Mouse (Mus musculus) ES-CJ7 (cell line): ENCODE data around the gene Slc35a2.

ENCODE experiments used
- DNase-seq: peaks from one replicate; pipeline ENCODE4 v3.0.0; 2011; ENCODE audit warnings: low read depth, low spot score

Slc35a2 gene

DNA sequence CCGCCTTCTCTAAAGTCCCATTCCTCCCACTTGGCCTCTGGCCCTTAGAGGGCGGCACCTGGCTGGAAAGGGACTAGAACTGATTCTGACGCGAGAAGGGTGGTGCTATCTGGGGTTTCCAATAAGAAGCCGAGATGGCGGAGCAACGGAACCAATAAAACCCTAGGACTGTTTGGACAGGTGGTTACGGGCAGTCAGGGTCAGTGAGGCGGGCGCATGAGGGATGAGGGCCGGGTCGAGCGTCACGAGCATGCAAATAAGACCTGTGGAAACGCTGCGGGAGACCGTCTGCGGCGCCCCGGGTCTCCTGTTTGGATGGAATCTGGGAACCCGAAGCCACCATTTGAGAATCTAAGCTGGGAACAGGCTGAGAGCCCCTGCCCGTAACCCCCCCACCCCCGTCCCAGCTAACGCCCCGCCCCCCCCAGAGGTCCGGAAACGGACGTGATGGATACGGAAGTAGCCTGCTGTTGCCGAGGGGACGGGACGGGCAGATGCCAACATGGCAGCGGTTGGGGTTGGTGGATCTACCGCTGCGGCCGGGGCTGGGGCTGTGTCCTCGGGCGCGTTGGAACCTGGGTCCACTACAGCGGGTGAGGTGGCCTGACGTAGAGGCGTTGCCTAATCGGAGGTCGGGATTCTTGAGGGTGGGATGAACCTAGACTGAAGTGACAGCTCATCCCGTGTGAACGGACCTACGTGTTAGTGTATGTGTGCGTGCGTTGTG is at the start of gene Slc35a2:
Slc35a2 (plus strand) TSS at position 188 of the 727 bp plus-strand sequence.
- peak; percentile 86 for DNase-seq

DNA sequence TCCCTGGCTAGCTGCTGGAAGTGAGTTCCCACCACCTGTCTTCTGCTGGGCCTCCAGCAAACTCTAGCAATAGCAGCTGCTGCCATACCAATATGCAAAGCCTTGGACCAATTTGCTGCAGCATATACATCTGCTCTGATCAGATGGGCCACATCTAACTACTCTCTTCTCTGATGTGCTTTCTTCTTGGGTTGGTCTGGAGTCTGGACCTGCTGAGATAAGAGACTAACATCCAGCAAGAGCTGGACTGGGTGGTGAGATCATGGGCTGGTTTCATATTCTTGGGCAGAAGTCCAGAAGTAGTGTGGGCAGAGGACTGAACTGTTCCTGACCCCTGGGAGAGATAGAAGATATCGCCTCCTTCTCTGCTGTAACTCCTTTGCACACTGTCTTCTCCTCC is 46.7 kb upstream of the Slc35a2 start:
- no peak for DNase-seq

- DNase-seq, result no peak
Measured at GRCm38 (mm10) chrX:7840842-7841162, 43.0 kb upstream of the Slc35a2 start.

DNA sequence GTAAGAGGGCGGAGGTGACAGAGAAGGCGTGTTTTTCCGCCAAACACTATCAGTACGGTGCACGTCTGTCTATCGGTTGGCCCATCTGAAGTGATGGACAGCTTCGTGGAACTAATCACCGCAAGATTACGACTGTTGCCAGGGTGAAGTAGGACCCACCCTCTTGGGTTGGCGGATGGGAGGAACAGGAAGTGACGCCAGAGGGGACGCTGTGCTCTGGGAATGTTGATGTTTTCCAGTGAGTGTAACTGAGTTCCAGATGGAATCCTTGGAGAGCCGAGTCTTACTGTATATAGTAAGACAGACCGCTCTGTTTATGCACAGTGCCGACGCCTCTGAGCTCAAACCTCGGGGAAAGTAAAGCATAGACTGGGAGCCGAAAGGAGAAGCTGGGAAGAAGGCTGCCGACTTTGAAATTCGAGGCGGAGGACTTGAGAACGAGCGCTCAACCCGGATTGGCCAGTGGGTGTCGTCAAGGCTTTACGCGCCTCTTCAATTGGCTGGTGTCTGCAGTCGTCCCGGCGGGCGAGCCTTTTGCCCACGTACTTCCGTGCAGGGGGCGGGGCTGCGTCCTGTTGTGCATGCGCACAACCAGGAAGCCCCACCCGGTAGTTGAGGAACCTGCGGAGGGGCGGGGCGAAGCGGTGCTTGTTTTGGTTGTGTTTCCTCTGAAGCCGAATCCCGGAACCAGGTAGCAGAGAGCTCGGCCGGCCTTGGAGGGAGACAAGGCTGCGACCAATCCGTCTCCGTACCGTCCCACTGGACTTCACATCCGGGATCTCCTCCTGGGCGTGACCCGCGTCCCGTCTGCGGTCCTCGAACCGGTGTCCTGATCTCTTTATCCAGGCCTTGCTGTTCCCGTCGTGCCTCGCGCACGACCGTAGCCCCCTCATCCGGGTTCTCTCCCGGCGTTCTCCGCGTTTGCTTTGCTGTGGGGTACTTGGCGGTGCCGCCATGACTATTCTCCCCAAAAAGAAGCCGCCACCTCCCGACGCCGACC is 42.4 kb upstream of the Slc35a2 start, which contains the start of gene Otud5:
Otud5 (plus strand) TSS at position 202 of the 1,000 bp plus-strand sequence.
- peak; percentile 97 for DNase-seq

- peak; percentile 8 for DNase-seq
Measured at GRCm38 (mm10) chrX:7842318-7842717, 41.5 kb upstream of the Slc35a2 start.

DNA sequence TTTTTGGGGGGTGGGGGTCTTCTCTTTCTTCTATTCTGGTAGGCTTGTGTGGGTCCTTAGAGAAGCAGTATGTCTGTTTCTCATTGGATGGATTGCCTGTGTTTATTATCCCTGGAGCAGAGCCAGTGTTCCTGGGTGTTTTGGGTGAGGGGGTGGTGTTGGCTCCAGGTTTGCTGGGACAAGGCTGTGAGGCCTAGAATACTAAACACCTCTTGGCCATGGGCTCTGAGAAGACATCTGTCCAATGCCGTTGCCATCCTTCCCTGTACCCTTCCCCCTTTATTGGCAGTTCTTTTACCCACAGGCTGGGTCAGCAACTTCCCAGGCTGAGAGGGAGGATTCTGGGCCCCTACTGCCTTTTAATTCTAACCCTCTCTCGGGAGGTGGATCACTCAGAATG is 36.0 kb upstream of the Slc35a2 start:
- no peak for DNase-seq

DNA sequence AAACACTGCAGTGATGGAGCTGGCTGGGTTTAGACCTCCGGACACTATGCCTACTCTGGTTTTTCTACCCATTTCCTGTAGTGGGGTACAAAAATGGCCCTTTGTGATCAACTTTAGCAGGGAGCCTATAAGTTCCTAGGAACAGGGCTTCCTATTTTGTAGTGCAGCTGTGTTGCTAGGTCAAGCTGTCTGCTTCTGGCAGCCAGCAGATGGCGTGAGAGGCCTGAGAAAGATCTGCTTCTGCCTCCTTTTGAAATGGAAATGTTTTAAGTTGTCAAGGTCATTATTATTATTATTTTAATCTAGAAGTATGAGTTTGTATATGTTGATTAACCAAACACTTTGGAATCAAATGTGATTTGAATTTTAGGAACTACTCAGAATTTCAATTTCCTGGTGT is 29.2 kb upstream of the Slc35a2 start:
- peak; percentile 31 for DNase-seq

- DNase-seq, result no peak
Measured at GRCm38 (mm10) chrX:7859191-7859753, 24.6 kb upstream of the Slc35a2 start.

DNA sequence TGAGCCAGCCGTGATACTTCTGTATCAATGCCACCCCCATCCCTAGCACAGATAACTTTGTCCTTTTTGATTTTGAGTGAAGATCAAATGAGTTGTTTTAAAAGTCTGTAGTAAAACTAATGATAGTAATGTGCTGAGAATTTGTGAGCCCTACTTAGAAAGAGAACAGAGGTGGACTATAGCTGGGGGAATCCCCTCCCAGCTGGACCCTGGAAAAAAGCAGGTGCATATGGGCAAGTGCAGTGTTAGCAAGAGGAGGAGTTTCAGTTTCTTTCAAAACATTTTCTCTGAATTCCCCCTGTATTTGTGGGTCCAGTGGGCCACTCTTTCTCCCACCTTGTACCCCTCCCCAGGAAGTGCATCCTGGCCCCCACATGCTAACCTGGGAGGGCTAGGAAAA is 20.6 kb upstream of the Slc35a2 start:
- no peak for DNase-seq

DNA sequence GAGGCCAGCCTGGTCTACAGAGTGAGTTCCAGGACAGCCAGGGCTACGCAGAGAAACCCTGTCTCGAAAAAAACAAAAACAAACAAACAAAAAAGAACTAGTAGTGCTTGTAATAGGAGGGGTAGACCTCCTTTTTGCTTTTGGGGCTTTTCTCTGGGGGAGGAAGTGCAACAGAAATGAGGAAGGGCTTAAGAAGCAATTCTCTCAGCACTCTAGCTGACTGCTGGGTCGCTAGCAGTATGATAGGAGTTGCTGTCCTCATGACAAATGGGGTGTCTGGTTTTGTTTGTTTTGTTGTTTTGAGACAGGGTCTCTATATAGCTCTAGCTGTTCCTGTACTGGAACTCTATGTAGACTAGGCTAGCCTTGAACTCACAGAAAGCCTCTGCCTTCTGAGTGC is 19.3 kb upstream of the Slc35a2 start:
- no peak for DNase-seq

GRCm38 (mm10) chrX:7865343-7865742 is 18.5 kb upstream of the Slc35a2 start:
- no peak for DNase-seq

DNA sequence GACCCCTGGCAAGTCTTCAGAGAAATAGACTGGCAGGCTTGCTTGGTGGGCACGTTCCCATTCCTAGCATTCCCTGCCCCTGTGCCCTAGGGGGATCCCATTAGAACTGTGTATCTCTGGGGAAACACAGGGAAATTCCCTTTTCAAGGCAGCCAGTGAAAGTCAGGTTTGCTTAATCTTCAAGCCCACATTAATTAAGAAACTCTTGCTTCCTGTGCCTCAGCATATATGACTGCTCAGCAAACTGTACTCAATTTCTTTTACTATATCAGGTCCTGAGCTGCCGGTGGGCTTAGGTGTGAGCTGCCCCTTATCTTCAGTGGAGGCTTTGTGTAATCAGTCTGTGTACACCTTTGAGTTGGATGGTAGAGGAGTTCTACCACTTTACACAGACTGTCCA is 18.0 kb upstream of the Slc35a2 start:
- no peak for DNase-seq

DNA sequence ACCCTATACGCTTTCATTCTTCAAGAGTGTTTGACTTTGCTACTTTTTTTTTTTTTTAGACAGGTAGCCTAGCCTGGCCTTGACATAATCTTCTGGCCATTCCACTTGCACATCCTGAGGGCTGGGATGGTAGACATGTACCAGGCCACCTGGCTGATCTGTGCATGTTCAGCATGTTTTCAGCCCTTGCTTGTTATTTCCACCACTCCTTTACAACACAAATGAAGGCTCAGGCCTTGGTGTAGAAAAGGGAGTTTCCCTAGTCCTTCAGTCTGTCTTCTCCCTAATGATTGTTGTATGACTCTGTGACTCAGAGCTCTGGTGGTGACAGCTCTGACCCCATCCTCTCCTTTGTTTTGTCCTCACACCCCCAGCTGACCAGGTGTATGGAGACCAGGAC is 16.7 kb upstream of the Slc35a2 start:
- no peak for DNase-seq

DNA sequence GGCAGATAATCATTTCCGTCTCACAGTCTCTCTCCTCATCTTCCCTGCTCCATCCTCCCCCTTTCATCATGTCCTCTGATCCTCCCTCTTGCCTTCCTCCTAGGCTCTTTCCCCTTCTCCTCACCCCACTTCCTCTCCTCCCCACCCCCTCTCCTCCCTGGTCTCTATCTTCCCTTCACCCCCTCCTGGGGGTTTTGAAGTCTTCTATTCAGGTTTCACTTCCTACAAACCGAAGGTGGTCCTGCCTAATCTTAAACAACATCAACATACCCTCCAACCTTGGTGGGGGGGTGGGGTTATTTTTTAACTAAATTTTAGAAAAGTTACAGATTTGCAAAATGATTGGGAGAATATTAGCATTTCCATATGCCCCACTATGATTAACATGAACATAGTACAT is 15.3 kb upstream of the Slc35a2 start:
- peak; percentile 10 for DNase-seq

DNA sequence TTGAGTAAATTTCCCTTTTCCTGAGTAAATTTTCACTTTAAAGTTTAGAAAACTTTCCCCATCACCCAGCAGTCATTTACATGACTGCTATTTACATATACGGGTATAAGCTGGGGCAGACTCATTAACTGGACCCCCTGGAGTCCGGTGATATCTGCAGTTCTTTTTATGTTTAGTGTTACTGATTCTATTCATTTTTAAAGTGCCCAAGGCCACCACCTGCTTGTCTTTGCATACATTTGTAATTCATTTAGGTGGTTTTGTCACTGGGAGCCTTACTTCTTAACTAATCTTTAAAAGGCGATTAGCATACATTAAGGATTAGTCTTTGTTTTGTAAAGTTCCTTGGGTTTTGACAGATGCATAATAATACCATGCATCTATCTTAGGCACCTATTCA is 14.0 kb upstream of the Slc35a2 start:
- DNase-seq, result peak; percentile 63

- peak; percentile 93 for DNase-seq
Measured at GRCm38 (mm10) chrX:7878007-7878419, 5.8 kb upstream of the Slc35a2 start, which contains the start of gene Pim2. TSS of gene Pim2 (plus strand) at chrX:7878262.

DNA sequence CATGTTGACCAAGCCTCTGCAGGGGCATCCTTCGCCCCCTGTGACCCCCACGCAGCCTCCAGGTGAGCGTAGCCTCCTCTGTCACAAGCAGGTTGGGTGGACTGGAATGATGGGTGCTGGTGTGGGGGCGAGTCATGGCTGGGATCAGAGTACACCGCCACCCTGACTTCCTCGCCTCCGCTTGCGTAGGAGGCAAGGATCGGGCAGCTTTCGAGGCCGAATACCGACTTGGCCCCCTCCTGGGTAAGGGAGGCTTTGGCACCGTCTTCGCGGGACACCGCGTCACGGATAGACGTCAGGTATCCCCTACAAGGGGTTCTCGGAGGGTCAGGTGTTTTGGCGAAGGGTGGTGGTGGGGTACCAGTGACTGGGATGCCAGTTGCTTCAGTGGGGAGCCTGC is 5.3 kb upstream of the Slc35a2 start:
- no peak for DNase-seq

DNA sequence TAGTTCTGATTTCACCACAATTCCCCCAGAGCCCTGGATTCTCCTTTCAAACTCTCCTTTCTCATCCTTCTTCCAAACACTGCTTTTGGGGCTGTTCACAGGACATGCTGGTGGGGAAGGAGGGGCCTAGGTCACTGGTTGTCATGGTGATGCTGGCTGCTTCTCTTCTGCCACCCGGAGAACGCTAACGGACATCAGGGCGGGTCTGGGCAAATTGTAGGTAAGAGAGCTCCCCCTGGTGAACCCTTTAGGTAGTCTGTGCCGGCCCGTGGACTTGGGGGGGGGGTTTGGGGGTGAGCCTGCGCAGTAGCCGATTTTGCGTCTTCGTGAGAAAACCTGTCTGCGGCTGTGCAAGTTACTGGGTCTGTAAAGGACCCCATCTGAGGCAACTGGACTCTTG is 4.0 kb upstream of the Slc35a2 start:
- peak; percentile 90 for DNase-seq

- DNase-seq, result no peak
Measured at GRCm38 (mm10) chrX:7898211-7898610, 14.4 kb downstream of the Slc35a2 start.

DNA sequence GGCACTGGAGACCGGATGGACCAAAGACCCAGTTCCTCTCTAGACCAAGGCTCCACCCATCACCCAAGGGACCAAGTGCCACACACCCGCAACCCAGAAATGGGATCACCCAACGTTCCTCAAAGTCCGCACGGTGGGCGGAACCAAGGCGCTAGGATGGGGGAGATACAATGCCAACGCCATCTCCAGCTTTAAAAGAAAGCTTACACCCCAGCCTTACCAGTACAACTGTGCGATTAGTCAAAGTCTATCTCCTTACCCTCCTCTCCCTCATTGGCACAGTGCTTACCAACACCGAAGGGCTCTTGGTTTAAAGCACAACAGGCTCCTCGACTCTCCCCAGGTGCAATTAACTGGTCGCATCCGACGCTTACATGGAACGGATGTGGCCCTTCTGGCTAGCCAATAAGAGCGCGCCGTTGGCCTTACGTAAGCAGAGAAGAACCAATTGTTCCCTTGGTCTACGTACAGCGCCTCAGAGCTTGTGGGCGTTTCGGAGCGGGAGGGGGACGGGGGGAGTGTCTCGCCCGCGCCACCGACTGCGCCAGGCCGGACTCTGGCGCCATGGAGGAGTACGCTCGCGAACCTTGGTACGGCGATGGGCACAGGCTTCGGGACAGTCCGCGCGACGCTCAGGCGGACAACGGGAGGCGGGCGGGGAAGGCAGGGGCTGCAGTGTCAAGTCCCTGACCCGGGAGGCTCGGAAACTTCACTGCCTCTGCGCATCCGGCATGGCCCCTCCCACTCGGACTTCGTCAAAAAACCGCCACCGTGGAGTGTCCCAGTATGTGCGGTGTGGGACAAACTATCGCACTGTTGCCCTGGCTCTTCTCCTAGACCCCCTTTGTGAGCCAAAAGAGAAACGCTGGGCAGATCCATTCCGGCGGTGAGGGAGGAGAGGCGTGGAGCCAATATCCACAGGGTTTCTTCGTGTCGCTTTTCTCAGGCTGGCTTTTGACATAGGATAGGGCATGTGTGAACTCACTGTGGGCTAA is 15.3 kb downstream of the Slc35a2 start, which contains the start of the genes Pqbp1 and Timm17b:
Pqbp1 (minus strand) TSS at position 390 of the 995 bp plus-strand sequence.
Timm17b (plus strand) TSS at position 478 of the 995 bp plus-strand sequence.
- DNase-seq, result peak; percentile 93

DNA sequence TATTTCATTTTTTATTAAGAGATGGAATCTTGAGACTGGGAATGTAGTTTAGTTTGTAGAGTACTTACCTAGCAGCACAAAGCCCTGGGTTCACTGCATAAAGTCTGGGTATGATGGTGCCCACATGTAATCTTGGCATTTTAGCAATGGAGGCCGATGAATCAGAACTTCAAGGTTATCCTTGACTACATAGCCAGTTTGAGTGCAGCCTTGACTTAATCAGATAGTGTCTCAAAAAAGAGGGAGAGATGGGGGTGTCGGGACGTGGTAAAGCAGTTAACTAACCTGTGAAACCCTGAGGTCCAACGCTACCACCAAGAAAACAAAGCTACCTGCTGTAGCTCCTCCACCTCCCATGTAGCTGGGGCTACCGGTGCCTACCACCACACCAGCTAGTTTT is 20.6 kb downstream of the Slc35a2 start:
- DNase-seq, result no peak
